Mouse (Mus musculus): ENCODE results near the gene Thra.
A peak's percentile ranks its signal among the peaks of the same experiment; 100 is the strongest.
"Not testable (repeated sequence)": the region's sequence is repeated elsewhere in the genome, so short reads cannot be mapped to it uniquely, and the experiment has no call there.

Gene Thra

DNA sequence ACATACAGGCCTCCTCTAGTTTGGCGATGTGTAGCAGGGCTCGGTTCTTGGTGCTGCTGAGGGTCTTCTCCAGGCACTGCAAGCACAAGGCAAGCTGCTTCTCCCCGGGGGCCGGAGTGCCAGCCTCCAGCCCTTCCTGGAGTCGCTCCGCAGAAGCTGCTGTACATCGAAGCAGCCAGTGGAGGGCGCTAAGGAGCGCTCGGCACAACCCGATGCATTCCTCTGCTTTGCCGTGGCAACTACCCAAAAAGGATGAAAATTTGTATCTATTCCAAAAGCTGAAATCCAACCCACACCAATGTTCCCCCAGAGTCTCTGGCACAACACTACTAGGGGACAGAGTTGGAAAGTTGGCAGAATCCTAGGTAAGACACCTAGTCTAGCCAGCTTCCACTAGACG is 22.5 kb upstream of the Thra start:
- DNase-seq (ENCODE audit: low spot score) = peak; percentile 68

DNA sequence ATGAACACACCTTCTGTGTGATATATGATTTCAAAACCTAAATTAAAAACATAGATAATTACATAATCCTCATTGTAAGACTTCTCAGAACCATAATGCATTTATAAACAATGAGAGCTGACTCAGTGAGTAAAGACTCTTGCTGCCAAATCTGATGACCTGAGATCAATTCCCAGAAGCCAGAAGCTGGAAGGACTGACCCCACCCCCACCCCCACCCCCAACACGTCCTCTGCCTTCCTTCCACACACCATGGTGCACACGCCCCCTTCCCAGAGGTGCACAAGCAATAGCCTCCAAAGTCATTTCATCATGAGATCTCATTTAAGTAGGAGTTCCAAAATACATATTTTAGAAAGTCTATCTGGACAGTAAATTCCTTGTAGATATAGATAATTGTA is 19.7 kb upstream of the Thra start:
- no peak for DNase-seq (ENCODE audit: low spot score)

- DNase-seq (ENCODE audit: low spot score) = no peak
These were observed 18.8 kb upstream of the Thra start for GRCm38 (mm10) chr11:98721458-98722226.

GRCm38 (mm10) chr11:98723098-98723497 is 17.3 kb upstream of the Thra start:
- DNase-seq (ENCODE audit: low spot score) = no peak

DNA sequence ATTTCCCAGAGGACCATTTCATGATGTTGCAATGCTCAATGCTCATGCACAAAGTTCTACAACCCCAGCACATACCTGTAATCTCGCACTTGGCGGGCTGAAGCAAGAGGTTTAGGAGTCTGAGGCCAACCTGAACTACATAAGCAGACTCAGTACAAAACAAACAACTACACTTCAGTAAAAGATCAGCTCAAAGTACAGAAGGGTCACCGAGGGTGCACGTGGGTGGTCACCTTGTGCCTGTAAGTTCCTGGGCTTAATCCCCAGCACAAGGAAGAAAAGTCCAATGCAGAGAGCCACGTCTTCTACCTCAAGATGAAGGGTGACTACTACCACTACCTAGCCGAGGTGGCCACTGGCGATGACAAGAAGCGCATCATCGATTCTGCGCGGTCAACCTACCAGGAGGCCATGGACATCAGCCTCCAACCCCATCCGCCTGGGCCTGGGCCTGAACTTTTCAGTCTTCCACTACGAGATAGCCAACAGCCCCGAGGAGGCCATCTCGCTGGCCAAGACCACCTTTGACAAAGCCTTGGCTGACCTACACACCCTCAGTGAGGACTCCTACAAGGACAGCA is 14.4 kb upstream of the Thra start:
- DNase-seq (ENCODE audit: low spot score) = no peak

DNA sequence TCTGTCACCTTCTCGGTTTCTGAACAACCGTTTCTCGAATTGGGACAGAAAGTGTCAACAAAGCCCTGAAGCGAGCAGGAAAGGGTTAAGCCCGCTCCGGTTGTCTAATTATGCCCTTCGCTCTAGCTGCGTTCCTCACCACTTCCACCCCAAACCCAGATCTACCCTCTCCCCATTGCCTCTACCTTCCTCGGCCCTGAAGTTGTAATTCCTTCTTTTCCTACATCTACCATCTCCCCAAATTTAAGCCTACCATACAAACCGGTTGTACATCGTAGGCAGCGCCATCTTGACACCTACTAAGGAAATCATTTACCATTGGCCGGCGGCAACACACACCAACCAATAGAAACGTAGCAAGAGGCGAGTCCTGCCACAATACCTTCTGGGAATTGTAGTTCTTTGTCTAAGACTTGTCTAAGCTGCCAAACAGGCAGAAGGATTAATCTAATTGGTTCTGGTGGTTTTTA is 11.3 kb upstream of the Thra start, which contains the start of gene Med24:
TSS of gene Med24 (minus strand) at position 317 of the 470 bp plus-strand sequence.
- peak; percentile 92 for DNase-seq (ENCODE audit: low spot score)

- DNase-seq (ENCODE audit: low spot score) = no peak
These were observed 9.7 kb upstream of the Thra start for GRCm38 (mm10) chr11:98730727-98731126.

DNA sequence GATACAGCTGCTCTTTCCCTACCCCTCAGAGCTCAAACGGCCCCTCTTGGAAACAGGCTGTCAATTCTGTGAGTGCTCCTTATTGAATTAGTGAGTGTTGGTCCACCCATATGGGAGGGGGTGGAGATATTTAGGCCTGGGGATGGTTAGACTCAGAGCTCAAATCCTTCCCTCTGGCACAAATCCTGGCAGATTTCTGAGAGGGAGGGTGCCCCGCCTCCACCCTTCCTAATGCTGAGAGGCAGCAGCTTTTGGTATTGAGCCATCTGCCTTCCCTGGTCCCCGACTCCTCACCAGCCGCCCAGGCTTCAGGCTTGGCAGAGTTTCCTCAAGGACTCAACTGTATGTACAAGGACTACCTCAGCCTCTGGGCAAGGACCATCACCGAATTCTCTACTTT is 9.3 kb upstream of the Thra start:
- DNase-seq (ENCODE audit: low spot score) = no peak

DNA sequence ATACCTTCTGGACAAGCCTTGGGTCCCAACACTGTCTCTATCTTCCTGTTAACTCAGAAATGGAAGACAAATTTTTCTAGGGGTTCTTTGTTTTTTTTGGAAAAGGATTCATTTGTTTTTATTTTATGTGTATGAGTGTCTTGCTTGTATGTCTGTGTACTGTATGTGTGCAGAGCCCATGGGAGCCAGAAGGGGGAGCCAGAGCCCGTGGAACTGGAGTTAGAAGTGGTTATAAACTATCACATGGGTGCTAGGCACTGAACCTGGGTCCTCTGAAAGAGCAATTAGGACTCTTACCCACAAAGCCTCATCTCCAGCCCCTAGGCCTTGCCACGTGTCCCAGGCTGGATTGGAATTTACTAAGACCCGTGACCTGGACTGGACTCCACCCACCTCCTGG is 6.4 kb upstream of the Thra start:
- no peak for DNase-seq (ENCODE audit: low spot score)

DNA sequence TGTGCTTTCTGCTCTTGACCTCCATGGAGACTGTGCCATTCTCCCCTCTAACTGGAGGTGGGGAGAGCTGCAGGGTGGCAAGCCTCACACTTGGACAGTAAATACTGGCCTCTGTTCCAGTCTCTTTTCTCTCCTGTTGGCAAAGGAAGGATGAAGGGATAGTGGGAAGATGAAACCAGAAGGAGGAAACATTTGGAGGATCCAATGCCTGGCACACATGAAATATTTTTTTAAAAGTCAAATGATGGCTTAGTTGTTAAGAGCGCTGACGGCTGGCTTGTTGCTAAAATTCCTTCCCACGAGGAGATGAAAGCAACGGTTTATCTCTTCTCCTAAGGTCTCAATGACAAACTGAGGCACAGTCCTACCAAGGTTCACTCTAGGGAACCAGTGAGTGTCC is 5.3 kb upstream of the Thra start:
- DNase-seq (ENCODE audit: low spot score) = no peak

GRCm38 (mm10) chr11:98736176-98736575 is 4.3 kb upstream of the Thra start:
- no peak for DNase-seq (ENCODE audit: low spot score)

DNA sequence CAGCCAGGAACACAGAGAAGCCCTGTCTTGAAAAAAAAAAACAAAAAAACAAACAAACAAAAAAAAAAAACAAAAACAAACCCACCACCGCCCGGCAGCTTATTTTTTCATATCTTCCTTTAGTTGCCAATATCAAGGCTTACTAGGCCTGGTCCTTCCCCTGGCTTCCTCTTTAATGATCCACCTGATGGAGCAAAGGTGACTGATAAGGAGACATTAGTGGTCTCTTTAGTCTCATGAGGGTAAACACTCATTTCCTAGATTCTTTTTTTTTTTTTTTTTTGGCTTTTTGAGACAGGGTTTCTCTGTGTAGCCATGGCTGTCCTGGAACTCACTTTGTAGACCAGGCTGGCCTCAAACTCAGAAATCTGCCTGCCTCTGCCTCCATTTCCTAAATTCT is 3.2 kb upstream of the Thra start:
- not testable (repeated sequence) for DNase-seq (ENCODE audit: low spot score)

DNA sequence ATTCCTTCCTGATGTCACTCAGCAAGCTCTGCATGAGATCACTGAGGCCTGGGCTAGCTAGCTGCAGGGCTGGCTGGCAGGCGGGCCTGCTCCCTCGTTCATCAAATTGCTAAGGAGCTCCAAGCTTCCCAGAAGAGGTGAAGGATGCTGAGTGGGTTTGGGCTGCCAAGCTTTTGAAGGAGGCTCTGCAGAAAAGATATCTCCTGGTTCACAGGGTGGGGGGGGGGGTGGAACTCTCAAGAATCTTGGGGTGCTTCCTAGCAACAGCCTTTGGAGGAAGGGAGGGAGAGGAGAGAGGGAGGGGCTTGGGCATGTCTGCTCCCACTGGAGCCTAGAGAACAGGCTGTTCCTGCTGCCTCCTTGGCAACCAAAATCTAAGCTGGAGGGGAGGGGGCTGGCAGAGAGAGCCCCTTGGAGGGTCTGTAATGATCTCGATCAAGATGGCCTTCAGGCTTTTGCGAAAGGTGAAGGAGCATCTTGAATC is 2.0 kb upstream of the Thra start:
- DNase-seq (ENCODE audit: low spot score) = no peak

- no peak for DNase-seq (ENCODE audit: low spot score)
These were observed 1.5 kb upstream of the Thra start for GRCm38 (mm10) chr11:98738925-98739324.

- DNase-seq (ENCODE audit: low spot score) = no peak
These were observed 429 bp upstream of the Thra start for GRCm38 (mm10) chr11:98740026-98740392.

DNA sequence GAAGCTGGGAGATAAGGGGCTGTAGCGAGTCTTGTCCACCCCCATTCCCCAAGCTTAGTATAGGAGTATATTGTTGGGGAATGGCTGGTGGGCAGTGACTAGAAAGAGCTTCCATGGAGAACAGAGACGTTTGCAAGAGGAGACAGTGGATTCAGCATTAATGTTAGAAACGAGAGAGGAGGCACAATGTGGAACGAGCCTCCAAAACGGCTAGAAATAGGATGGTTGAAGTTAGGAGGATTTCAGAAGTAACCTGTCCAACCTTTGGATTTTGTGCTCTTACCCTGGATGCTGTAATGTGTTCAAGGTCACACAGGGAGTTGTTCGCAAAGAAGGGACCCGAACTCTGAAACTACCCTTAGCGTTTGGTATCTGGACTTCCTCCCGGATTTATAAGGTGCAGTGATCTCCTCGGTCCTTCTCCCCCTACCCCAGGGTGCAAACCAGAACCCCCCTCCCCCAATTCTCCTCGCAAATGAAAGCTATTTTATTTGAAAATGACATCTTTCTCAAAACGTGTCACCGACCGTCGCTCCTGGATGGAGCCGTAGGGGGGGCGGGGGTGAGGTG is 698 bp downstream of the Thra start:
- DNase-seq (ENCODE audit: low spot score) = no peak

DNA sequence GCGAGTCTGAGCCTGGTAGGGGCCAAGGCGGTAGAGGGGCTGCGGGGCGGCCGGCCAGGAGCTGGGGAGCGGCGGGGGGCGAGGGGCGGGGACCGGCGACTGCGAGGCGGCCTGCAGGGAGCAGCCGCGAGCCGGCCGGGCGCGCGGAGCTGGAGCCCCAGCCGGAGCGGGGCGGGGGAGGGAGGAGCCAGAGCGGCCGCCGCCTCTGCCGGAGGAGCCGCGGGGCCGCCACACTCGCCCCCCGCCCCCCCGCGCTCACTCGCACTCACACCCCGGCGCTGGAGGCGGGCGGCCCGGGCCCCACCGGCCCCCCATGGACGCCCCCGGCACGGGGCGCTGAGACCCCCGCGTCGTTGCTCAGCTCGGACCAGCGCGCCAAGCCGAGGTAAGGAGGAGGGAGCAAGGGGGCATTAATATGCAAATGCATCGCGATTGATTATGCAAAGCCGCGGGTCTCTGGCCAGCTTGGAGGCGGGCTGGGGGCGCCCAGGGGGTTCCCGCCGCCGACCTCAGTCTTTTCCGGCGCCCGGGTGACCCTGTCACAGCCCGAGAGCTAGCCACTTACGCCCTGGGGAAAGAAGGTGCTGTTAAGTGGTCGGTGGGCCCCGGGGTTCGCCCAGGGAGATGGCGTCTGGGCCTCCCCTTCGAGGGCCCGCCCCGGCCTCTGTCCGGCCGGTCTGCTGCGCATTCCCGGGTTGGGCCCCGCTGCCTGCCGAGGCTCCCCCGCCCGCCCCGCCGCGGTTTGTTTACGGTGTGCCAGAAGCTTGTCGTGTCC is 1.4 kb downstream of the Thra start:
- no peak for DNase-seq (ENCODE audit: low spot score)

- DNase-seq (ENCODE audit: low spot score) = no peak
These were observed 2.2 kb downstream of the Thra start for GRCm38 (mm10) chr11:98742397-98743291.

- no peak for DNase-seq (ENCODE audit: low spot score)
These were observed 3.4 kb downstream of the Thra start for GRCm38 (mm10) chr11:98743655-98744345.

DNA sequence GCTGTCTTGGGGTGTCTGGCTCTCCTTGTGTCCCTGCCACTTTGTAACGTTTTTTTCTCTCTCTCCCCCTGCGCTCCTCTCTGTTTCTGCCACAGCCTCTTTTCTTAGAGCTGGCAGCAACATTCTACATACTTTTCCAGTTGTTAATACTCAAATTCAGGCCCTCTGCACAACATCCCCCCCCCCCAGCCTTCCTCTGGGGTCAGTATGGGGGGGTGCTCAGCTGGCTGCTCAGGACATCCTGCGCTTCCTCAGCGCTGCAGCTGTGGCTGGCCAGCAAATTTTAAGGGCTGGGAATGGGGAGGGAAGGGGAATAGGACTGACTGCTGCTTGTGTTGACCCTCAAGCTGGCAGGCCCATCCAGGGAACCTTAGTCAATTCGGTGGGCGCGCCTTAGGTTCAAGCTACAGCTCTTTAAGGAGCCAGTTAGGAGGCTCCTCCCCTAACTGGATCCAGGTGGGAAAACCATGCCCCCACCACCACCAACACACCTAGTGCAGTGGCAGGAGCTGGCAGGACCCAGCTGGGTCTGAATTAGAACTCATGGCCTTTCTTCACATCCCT is 4.1 kb downstream of the Thra start:
- no peak for DNase-seq (ENCODE audit: low spot score)

Measured in layer of hippocampus, adult 9-10 months (tissue).